Mouse (Mus musculus) CD4-positive naive resting alpha-beta T cell, adult 76 days (primary cell): ENCODE results near the gene Gm904. TPM values are rescaled to one million over a fixed set of nuclear protein-coding genes. Genes with fewer than 3 reads are reported as not detected.

Experiments
- total RNA-seq: library from RNA; stranded (reverse); gene quantifications from one replicate; pipeline ENCODE4 v1.2.4, GENCODE M21; 2023

The Gm904 gene
- total RNA-seq = not detected

DNA sequence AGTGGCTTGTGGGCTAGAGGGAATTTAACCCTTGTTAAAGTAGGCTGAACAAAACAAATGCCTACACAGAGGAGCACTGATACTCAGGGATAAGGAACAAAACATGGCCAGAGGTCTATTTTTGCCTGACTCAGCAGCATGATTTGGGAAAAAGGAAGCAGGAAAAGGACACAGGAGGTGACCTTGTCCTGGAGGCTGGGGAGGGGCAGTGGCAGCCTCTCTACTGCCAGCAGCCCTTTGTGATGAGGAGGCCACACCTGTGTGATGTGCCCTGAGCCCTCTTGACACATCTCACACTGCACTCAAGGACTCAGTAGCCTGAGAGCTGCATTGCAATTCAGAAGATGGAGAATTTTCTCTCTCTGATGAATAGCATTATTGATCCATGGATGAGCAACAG lies at the start of gene Gm904:
Gene Gm904 (plus strand): TSS at position 301 of the 400 bp plus-strand sequence.

Other genes starting within 250 kb of the Gm904 start
- gene Fbxw17, start 225.4 kb upstream of the Gm904 start, total RNA-seq = 6.2 TPM
- not detected for gene Gm47429, start 199.3 kb upstream of the Gm904 start, total RNA-seq
- not detected for gene Nutm2, start 175.9 kb upstream of the Gm904 start, total RNA-seq
- gene Gm8765, start 55.1 kb downstream of the Gm904 start, total RNA-seq = not detected